Mouse (Mus musculus) embryonic facial prominence, embryonic 13.5 days (tissue): ENCODE measurements at regions not wholly inside any gene's neighbourhood (a gene's known extent, or its start where the extent isn't known, plus 50 kb on each side); places are given as distances from the start of the nearest gene placed in this dataset.

ENCODE experiments used
- ATAC-seq: fragments of 200-750 bp; cut with Nextera tagmentation; 2 replicates; pipeline ENCODE4 v1.8.0; 2017; ENCODE audit warnings: low read depth; ENCODE audit not compliant: insufficient number of reproducible peaks, insufficient read depth, low FRiP score, low TSS enrichment
- H3K27ac ChIP-seq: fragments of 300-500 bp; sonication (generic); 2 replicates; pipeline ENCODE4 v1.5.1; 2015; ENCODE audit warnings: moderate library complexity, mild to moderate bottlenecking, inconsistent platforms
- H3K27me3 ChIP-seq: fragments of 300-500 bp; sonication (generic); 2 replicates; pipeline ENCODE4 v1.6.1; 2015; ENCODE audit warnings: mild to moderate bottlenecking, inconsistent platforms
- H3K36me3 ChIP-seq: fragments of 300-500 bp; sonication (generic); 2 replicates; pipeline ENCODE4 v1.6.1; 2015; ENCODE audit warnings: mild to moderate bottlenecking, inconsistent platforms
- H3K4me1 ChIP-seq: fragments of 300-500 bp; sonication (generic); 2 replicates; pipeline ENCODE4 v1.6.1; 2015; ENCODE audit warnings: inconsistent platforms
- H3K4me2 ChIP-seq: fragments of 300-500 bp; sonication (generic); 2 replicates; pipeline ENCODE4 v1.6.1; 2015; ENCODE audit warnings: moderate library complexity, mild to moderate bottlenecking, inconsistent platforms
- H3K4me3 ChIP-seq: fragments of 300-500 bp; sonication (generic); 2 replicates; pipeline ENCODE4 v1.5.1; 2015; ENCODE audit warnings: mild to moderate bottlenecking, inconsistent platforms
- H3K9ac ChIP-seq: fragments of 300-500 bp; sonication (generic); 2 replicates; pipeline ENCODE4 v1.6.1; 2015; ENCODE audit warnings: mild to moderate bottlenecking, inconsistent platforms
- H3K9me3 ChIP-seq: fragments of 300-500 bp; sonication (generic); 2 replicates; pipeline ENCODE4 v1.6.1; 2016; ENCODE audit warnings: inconsistent platforms
- WGBS: fragments of 180-500 bp; shearing (Covaris S2); methylation state at CpG from one replicate; pipeline ENCODE4 v1.1.7; 2015; ENCODE audit warnings: mixed read lengths; 5-methylcytosine and 5-hydroxymethylcytosine counted together

GRCm38 (mm10) chr7:95760945-95761661, 409.9 kb upstream of the Tenm4 start:
- Histone ChIP-seq H3K9ac (no peak overlapping the region), H3K9me3 (no peaks in the 10 kb centered on the region), H3K4me1 (no peaks in the 10 kb centered on the region), H3K4me2 (no peak overlapping the region), H3K27ac (no peak overlapping the region), H3K27me3 (no peaks in the 10 kb centered on the region), H3K36me3 (no peaks in the 10 kb centered on the region), H3K4me3 (no peak overlapping the region)
- WGBS, result 69% methylated on average over 12 of the region's 12 CpGs
- no peak for ATAC-seq

GRCm38 (mm10) chr7:95766356-95767150, 404.5 kb upstream of the Tenm4 start:
- no peak for ATAC-seq
- Histone ChIP-seq H3K36me3 (no peaks in the 10 kb centered on the region), H3K4me3 (no peak overlapping the region), H3K27ac (no peak overlapping the region), H3K4me2 (no peak overlapping the region), H3K9ac (no peak overlapping the region), H3K27me3 (no peaks in the 10 kb centered on the region), H3K4me1 (no peaks in the 10 kb centered on the region), H3K9me3 (no peaks in the 10 kb centered on the region)
- 82% methylated on average over 6 of the region's 6 CpGs for WGBS

GRCm38 (mm10) chr7:95784523-95784922, 386.5 kb upstream of the Tenm4 start:
- Histone ChIP-seq H3K4me2 (no peak overlapping the region), H3K27me3 (no peaks in the 10 kb centered on the region), H3K36me3 (no peaks in the 10 kb centered on the region), H3K9me3 (no peaks in the 10 kb centered on the region), H3K27ac (no peak overlapping the region), H3K9ac (no peak overlapping the region), H3K4me1 (no peaks in the 10 kb centered on the region), H3K4me3 (no peak overlapping the region)
- ATAC-seq, result no peak

GRCm38 (mm10) chr7:95787543-95787942, 383.5 kb upstream of the Tenm4 start:
- no peak overlapping the region for H3K9ac ChIP-seq
- no peak for ATAC-seq

GRCm38 (mm10) chr7:95787951-95788350, 383.1 kb upstream of the Tenm4 start:
- ATAC-seq, result no peak
- Histone ChIP-seq H3K4me2 (no peak overlapping the region), H3K36me3 (no peaks in the 10 kb centered on the region), H3K9me3 (no peaks in the 10 kb centered on the region), H3K9ac (no peak overlapping the region), H3K27me3 (no peaks in the 10 kb centered on the region), H3K4me3 (no peak overlapping the region), H3K27ac (no peak overlapping the region), H3K4me1 (no peaks in the 10 kb centered on the region)
- 71% methylated on average over 3 of the region's 3 CpGs for WGBS

More at GRCm38 (mm10) chr7:95787543-95787942, 383.5 kb upstream of the Tenm4 start:
- H3K4me2 ChIP-seq, result no peak overlapping the region
- no peaks in the 10 kb centered on the region for H3K27me3 ChIP-seq
- no peak overlapping the region for H3K4me3 ChIP-seq
- no peaks in the 10 kb centered on the region for H3K4me1 ChIP-seq
- 70% methylated on average over 1 of the region's 1 CpGs for WGBS
- H3K27ac ChIP-seq, result no peak overlapping the region
- H3K36me3 ChIP-seq, result no peaks in the 10 kb centered on the region
- H3K9me3 ChIP-seq, result no peaks in the 10 kb centered on the region

- Histone ChIP-seq H3K9ac (no peak overlapping the region), H3K4me1 (no peaks in the 10 kb centered on the region), H3K4me2 (no peak overlapping the region), H3K9me3 (no peaks in the 10 kb centered on the region), H3K27ac (no peak overlapping the region), H3K4me3 (no peak overlapping the region), H3K36me3 (no peaks in the 10 kb centered on the region), H3K27me3 (no peaks in the 10 kb centered on the region)
- ATAC-seq, result no peak
- 81% methylated on average over 5 of the region's 5 CpGs for WGBS
Observed at GRCm38 (mm10) chr7:95789424-95789823, 381.6 kb upstream of the Tenm4 start.

GRCm38 (mm10) chr7:95799022-95799421, 372.0 kb upstream of the Tenm4 start:
- Histone ChIP-seq H3K4me1 (0 out of 2 replicates have a peak, but pooled peaks cover 3% of the 10 kb centered on the region), H3K27ac (no peak overlapping the region), H3K4me3 (no peak overlapping the region), H3K36me3 (no peaks in the 10 kb centered on the region), H3K9me3 (no peaks in the 10 kb centered on the region), H3K27me3 (no peaks in the 10 kb centered on the region), H3K4me2 (no peak overlapping the region), H3K9ac (no peak overlapping the region)
- 41% methylated on average over 3 of the region's 3 CpGs for WGBS
- no peak for ATAC-seq

- WGBS, result 7% methylated on average over 3 of the region's 3 CpGs
- no peaks in the 10 kb centered on the region for H3K9me3 ChIP-seq
- H3K4me2 ChIP-seq, result no peak overlapping the region
- no peaks in the 10 kb centered on the region for H3K27me3 ChIP-seq
- H3K36me3 ChIP-seq, result no peaks in the 10 kb centered on the region
- no peak overlapping the region for H3K27ac ChIP-seq
- H3K9ac ChIP-seq, result no peak overlapping the region
- no peak overlapping the region for H3K4me3 ChIP-seq
- H3K4me1 ChIP-seq, result no peaks in the 10 kb centered on the region
- no peak for ATAC-seq
Observed at GRCm38 (mm10) chr7:95809626-95810025, 361.4 kb upstream of the Tenm4 start.

GRCm38 (mm10) chr7:95810096-95810495, 360.9 kb upstream of the Tenm4 start:
- H3K9me3 ChIP-seq, result no peaks in the 10 kb centered on the region
- no peaks in the 10 kb centered on the region for H3K36me3 ChIP-seq
- H3K27ac ChIP-seq, result no peak overlapping the region
- no peak overlapping the region for H3K4me3 ChIP-seq
- no peaks in the 10 kb centered on the region for H3K4me1 ChIP-seq
- no peak overlapping the region for H3K4me2 ChIP-seq
- no peak for ATAC-seq
- H3K9ac ChIP-seq, result no peak overlapping the region
- WGBS, result 8% methylated on average over 4 of the region's 4 CpGs
- H3K27me3 ChIP-seq, result no peaks in the 10 kb centered on the region

- no peak for ATAC-seq
Observed at GRCm38 (mm10) chr7:95814865-95815264, 356.2 kb upstream of the Tenm4 start.

GRCm38 (mm10) chr7:95823539-95823938, 347.5 kb upstream of the Tenm4 start:
- no peak overlapping the region for H3K4me2 ChIP-seq
- ATAC-seq, result no peak
- H3K9me3 ChIP-seq, result no peaks in the 10 kb centered on the region
- no peaks in the 10 kb centered on the region for H3K27me3 ChIP-seq
- H3K9ac ChIP-seq, result no peak overlapping the region
- H3K27ac ChIP-seq, result no peak overlapping the region
- H3K4me3 ChIP-seq, result no peak overlapping the region
- WGBS, result 90% methylated on average over 4 of the region's 4 CpGs
- no peaks in the 10 kb centered on the region for H3K36me3 ChIP-seq
- H3K4me1 ChIP-seq, result no peaks in the 10 kb centered on the region

More at GRCm38 (mm10) chr7:95814865-95815264, 356.2 kb upstream of the Tenm4 start:
- WGBS, result 8% methylated on average over 2 of the region's 2 CpGs
- Histone ChIP-seq H3K27ac (no peak overlapping the region), H3K4me3 (no peak overlapping the region), H3K27me3 (no peaks in the 10 kb centered on the region), H3K9me3 (no peaks in the 10 kb centered on the region), H3K36me3 (no peaks in the 10 kb centered on the region), H3K4me2 (no peak overlapping the region), H3K4me1 (no peaks in the 10 kb centered on the region), H3K9ac (no peak overlapping the region)

GRCm38 (mm10) chr7:95829889-95830288, 341.2 kb upstream of the Tenm4 start:
- H3K36me3 ChIP-seq, result no peaks in the 10 kb centered on the region
- no peaks in the 10 kb centered on the region for H3K9me3 ChIP-seq
- 86% methylated on average over 4 of the region's 4 CpGs for WGBS
- no peak overlapping the region for H3K4me2 ChIP-seq
- no peak for ATAC-seq
- no peaks in the 10 kb centered on the region for H3K27me3 ChIP-seq
- no peak overlapping the region for H3K9ac ChIP-seq
- H3K4me3 ChIP-seq, result no peak overlapping the region
- H3K27ac ChIP-seq, result no peak overlapping the region
- no peaks in the 10 kb centered on the region for H3K4me1 ChIP-seq
